Mouse (Mus musculus) heart, adult 9 months (tissue): ENCODE data around the gene Dlg2.

Source experiments
- DNase-seq, 2 experiments: peaks; one replicate each; pipeline ENCODE4 v3.0.0; 2022; ENCODE audit warnings: low spot score in 2 of 2

Gene Dlg2

DNA sequence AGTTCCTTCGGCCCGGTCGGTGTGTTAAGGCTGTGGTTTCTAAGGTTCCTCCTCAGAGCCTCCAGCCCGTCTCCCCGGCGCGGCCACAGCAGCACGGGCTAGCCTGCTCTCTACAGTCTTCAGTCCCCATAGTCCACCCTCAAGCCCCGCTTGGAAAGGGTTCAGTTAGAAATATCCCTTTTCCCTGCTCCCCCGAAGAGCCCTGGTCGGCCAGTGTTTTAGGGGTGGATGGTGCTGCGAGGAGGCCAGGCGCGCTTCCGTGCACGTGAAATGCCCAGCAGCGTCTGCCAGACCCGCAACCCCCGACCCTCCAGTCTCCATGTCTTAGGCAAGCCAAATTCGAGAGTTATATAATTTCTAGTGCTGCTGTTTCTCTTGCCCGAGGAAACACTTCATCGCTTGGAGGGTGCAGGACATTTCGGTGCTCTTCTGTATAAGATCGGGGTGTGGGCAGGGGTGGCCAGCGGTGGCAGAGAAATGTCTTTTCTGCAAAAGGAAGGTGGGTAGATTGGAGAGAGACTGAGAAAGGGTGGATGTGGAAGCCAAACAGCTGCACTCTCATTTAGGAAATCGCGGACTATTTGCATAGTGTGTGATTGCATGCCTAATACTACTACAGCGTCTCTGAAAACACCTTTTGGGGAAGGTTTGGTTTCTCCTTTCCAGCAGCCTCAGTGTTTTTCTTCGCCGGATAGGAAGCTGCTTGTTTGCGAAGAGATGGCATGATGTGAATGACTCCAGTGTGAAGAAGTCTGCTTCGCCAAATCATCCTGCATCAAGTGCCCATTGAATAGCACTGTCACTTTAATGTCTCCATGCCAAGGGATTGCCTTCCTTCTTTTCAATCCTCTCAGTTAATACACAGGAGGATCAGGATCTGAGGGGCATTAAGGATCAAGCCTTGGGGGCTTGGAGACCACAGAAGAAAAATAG, at the start of gene Dlg2:
Gene Dlg2 (plus strand): TSS at position 360 of the 933 bp plus-strand sequence.
- peak in 1 of 2 experiments; percentile 7 for DNase-seq

DNA sequence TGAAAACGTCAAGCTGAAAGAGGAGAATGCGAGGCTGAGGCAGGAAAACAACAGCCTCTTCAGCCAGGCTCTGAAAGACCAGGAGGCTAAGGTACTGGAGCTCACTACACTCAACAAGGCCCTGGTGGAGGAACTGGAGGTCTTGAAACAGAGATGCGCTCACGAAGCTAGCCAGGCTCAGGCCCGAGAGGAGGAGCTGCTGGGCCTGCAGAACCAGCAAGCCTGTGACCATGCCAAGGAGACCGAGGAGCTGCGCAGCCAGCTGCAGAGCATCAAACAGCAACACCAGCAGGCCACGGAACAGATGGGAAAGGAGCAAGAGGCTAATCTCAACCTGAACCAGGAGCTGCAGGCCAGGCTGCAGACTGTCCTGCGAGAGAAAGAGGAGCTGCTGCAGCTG, 49.5 kb upstream of the Dlg2 start:
- peak in 1 of 2 experiments; percentile 27 for DNase-seq

GRCm38 (mm10) chr7:90432221-90432620, 44.3 kb upstream of the Dlg2 start:
- no peak for DNase-seq

- no peak for DNase-seq
These were observed 36.4 kb upstream of the Dlg2 start for GRCm38 (mm10) chr7:90440044-90440443.

DNA sequence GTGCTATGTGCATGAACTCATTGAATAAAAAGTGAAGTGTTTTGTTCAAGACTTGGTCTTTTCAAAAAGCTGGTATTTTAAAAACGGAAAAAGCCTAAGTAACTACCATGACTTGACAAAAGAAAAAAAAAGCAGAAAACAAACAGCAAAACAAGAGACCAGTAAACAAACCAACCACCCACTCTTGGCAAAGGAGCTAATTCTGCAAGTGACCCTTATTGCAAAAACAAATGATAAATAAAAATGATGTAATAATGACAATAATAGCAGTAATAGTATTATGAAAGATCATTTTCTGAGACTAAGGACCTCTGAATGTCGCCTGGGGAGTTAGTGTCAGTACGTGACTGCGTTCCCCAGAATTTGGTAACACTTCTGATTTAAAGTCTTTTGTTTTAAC, 34.4 kb upstream of the Dlg2 start:
- DNase-seq: peak in 1 of 2 experiments; percentile 28

- peak; percentile 97 for DNase-seq
These were observed 33.9 kb upstream of the Dlg2 start, which contains the start of gene Crebzf for GRCm38 (mm10) chr7:90442518-90443080. Crebzf (plus strand) TSS chr7:90442729.

DNA sequence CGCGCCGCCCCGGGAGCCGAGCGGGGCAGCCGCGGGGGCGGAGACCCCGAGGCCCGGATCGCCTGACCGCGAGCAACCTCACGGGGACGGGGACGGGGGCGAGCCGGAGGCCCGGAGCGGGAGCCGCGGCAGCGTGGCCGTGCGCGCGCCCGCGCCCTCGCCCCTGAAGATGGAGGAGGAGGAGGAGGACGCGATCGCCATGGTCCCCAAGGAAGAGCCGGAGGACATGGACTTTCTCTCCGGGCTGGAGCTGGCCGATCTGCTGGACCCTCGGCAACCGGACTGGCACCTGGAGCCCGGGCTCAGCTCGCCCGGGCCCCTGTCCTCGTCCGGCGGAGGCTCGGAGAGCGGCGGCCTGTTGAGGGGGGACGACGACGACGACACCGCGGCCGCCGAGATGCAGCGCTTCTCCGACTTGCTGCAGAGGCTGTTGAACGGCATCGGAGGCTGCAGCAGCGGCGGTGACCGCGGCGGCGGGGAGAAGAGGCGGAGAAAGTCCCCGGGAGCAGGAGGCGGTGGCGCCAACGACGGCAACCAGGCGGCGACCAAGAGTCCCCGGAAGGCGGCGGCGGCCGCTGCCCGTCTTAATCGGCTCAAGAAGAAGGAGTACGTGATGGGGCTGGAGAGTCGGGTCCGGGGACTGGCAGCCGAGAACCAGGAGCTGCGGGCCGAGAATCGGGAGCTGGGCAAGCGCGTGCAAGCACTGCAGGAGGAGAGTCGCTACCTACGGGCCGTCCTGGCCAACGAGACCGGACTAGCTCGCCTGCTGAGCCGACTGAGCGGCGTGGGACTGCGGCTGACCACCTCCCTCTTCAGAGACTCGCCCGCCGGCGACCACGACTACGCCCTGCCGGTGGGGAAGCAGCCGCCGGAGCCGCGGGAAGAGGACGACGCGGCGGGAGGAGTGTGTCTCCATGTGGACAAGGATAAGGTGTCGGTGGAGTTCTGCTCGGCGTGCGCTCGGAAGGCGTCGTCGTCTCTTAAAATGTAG, 33.1 kb upstream of the Dlg2 start:
- DNase-seq: peak; percentile 49 to 53

- DNase-seq: no peak
These were observed 32.3 kb upstream of the Dlg2 start for GRCm38 (mm10) chr7:90444206-90444605.

GRCm38 (mm10) chr7:90456149-90456844, 20.2 kb upstream of the Dlg2 start:
- DNase-seq: no peak

- peak; percentile 89 to 91 for DNase-seq
These were observed 19.5 kb upstream of the Dlg2 start, which contains the start of gene Tmem126a for GRCm38 (mm10) chr7:90456845-90457468. Tmem126a (minus strand) TSS chr7:90457229.

GRCm38 (mm10) chr7:90457517-90457916, 19.0 kb upstream of the Dlg2 start:
- DNase-seq: peak in 1 of 2 experiments; percentile 10

GRCm38 (mm10) chr7:90460330-90460729, 16.1 kb upstream of the Dlg2 start:
- DNase-seq: no peak

DNA sequence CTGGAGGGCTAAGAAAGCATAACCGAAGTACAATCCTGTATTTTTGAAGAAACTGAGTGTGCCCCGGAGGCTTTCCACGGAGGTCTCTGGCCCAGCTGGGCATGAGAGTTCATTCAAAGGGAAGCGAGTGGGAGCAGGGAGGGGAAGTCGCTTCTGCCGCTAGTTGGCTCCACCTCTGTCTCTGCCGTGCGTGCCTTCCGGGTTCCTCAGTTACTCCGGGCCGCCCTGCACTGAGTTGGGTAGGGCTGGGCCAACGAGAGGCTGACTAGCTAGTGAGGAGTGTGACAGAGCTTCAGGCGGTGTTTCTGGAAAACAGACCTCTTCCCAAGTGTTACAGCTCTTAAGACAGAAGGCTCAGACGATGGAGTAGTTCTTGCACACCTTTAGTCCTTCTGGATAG, 15.5 kb upstream of the Dlg2 start:
- DNase-seq: peak; percentile 10 to 36

DNA sequence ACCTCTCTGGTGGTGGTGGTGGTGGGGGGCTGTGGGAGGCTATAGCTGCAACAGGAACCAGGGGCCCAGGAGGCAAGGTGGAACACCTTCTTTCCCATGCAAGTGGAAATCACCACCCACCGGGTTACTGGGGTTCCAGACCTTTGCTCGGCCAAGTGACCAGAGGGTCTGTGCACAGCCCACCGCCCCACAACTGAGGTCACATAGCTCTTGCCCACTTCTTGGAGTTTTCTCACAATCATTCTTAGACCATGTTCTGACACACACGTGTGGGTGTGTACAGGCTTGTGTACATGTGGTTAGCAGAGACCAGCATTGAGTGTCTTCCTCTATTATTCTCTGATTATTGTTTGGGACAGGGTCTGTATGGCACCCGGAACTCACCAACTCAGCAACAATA, 15.0 kb upstream of the Dlg2 start:
- no peak for DNase-seq

GRCm38 (mm10) chr7:90473511-90473910, 3.0 kb upstream of the Dlg2 start:
- DNase-seq: no peak

- peak; percentile 99 to 100 for DNase-seq
These were observed 619 bp upstream of the Dlg2 start, which contains the start of gene Tmem126b for GRCm38 (mm10) chr7:90475793-90476312. Tmem126b (minus strand) TSS chr7:90476001.

- no peak for DNase-seq
These were observed 6.1 kb downstream of the Dlg2 start for GRCm38 (mm10) chr7:90482607-90483006.

- DNase-seq: no peak
These were observed 31.7 kb downstream of the Dlg2 start for GRCm38 (mm10) chr7:90508124-90508523.

DNA sequence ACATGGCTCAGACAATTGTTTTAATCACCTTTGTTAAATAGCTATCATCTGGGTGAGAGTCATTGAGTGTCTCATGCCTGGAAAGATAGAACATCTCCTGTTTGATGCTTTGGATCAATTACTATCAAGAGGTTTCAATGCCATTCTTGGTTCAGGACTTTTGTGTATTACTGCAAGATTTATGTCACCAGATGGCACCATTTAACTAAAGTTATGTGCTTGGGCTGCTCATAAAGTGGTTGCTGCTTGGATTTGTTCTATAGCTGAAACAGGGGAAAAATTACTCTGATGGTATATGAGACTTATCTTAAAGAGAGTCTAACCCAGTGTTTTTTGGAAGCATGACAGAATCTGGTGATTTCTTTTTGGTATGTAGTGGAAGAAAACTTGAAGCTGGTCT, 35.8 kb downstream of the Dlg2 start:
- no peak for DNase-seq
